ENCODE assay signal across 9 mouse cellular contexts in genomic region chr13:33074029-33074428, GRCm38 (mm10). TPM values are rescaled to one million over a fixed set of nuclear protein-coding genes. Genes with fewer than 3 reads are reported as not detected.
A peak's percentile ranks its signal among the peaks of the same experiment; 100 is the strongest.
DNase-seq lines count a peak whose midpoint lies in the region; ATAC-seq and TF ChIP-seq lines count a peak whose summit lies in the region.
"Had no signal": no experiment of that assay in that cellular context is flagged by ENCODE, and none has a peak within 500 bp of the region (broad histone marks: within the 10 kb centered on the region; RNA-seq: fewer than 3 reads in every experiment).

No protein-coding gene starts in this region.

- H3K27me3 ChIP-seq in liver, postnatal 0 days (ENCODE audit: insufficient read depth, low read length): no peaks in the 10 kb centered on the region

- H3K4me1 ChIP-seq in liver, postnatal 0 days (ENCODE audit: insufficient read depth): no peaks in the 10 kb centered on the region

- no peaks in the 10 kb centered on the region for H3K9me3 ChIP-seq in liver, postnatal 0 days (ENCODE audit: low read length)

- peak; percentile 13 to 21 for DNase-seq in cerebellum, postnatal 14 days
- DNase-seq in cerebellum, adult 9-11 months: no peak
- DNase-seq in 416B (ENCODE audit: low read depth): peak; percentile 63
- peak; percentile 79 for DNase-seq in adrenal gland, postnatal 14 days
- DNase-seq in heart, postnatal 14 days: peak; percentile 53 to 63
- DNase-seq in liver, postnatal 0 days: peak; percentile 32
- DNase-seq in spleen, postnatal 36 days (ENCODE audit: low spot score in 2 of 2): peak; percentile 49 to 55
- no peak for DNase-seq in left cerebral cortex, adult 11 months (ENCODE audit: low spot score)

- intact Hi-C loops in heart, postnatal 14 days (cut with DNase I): loop anchor here (1.0 to 5.0 kb wide), 2 partner anchors 107 to 171 kb away; partner anchors contain the start of gene Serpinb6b

- H3K9ac ChIP-seq in liver, postnatal 0 days (replicated peaks): no peak overlapping the region

- TF ChIP-seq EP300 in liver, postnatal 0 days (IDR thresholded peaks at IDR 0.05; ENCODE audit: low read depth): no peak

- H3K36me3 ChIP-seq in liver, postnatal 0 days (replicated peaks; ENCODE audit: insufficient read depth, low read length): no peaks in the 10 kb centered on the region

- peak; percentile 74 for TF ChIP-seq CTCF in liver, postnatal 0 days (IDR thresholded peaks at IDR 0.05; ENCODE audit: low read depth)

- H3K27ac ChIP-seq in liver, postnatal 0 days (ENCODE audit: low read depth): no peak overlapping the region

- H3K4me3 ChIP-seq in liver, postnatal 0 days (ENCODE audit: low read depth, low read length): no peak overlapping the region

- ATAC-seq in liver, postnatal 0 days: 0 out of 2 replicates have a peak, but pooled peaks have one; percentile 47

- H3K4me2 ChIP-seq in liver, postnatal 0 days (ENCODE audit: low read depth, low read length): no peak overlapping the region

RNA-seq across cellular contexts. Expression of gene Serpinb1b, which starts 4.3 kb away (rescaled TPM):
- total RNA-seq in adrenal gland, postnatal 14 days (2021): 0.23 and 0.41 TPM in 2 replicates
- not detected for total RNA-seq in heart, postnatal 14 days (2021)
- polyA plus RNA-seq in liver, postnatal 0 days (2015; fragmentation: Nextera tagmentation; extraction: Ambion mirVana): not detected in 2 replicates
- polyA plus RNA-seq: limb, embryonic 11.5 days had no signal

RNA-seq across cellular contexts. Expression of gene Serpinb9b, which starts 46.8 kb away (rescaled TPM):
- total RNA-seq in adrenal gland, postnatal 14 days (2021): 0.22 TPM in 1 of 2 replicates, not detected in the other
- total RNA-seq in heart, postnatal 14 days (2021): under 1 TPM; 0.12 to 0.41 TPM
- polyA plus RNA-seq in liver, postnatal 0 days (2015; fragmentation: Nextera tagmentation; extraction: Ambion mirVana): 0.15 TPM in 1 of 2 replicates, not detected in the other
- polyA plus RNA-seq: limb, embryonic 11.5 days had no signal

Comparison
In these comparisons a context has a peak if more than half of its experiments do, and no peak if none do; other contexts are left out.
1. DNase-seq: peak in cerebellum, postnatal 14 days (2 of 2), 416B (single experiment), adrenal gland, postnatal 14 days (single experiment), heart, postnatal 14 days (2 of 2), liver, postnatal 0 days (single experiment) and spleen, postnatal 36 days (2 of 2); none in cerebellum, adult 9-11 months (single experiment) and left cerebral cortex, adult 11 months (single experiment).